Mouse (Mus musculus) bone marrow, adult 2 months (tissue): ENCODE data around the gene Ethe1.

Experiments
- CTCF ChIP-seq: fragments of 200-500 bp; IDR thresholded peaks from 2 replicates; pipeline ENCODE4 v1.5.1; 2011; ENCODE audit warnings: low read length, control low read depth; ENCODE audit not compliant: control insufficient read depth, insufficient read depth
- POLR2A ChIP-seq: fragments of 200-500 bp; IDR thresholded peaks from 2 replicates; pipeline ENCODE4 v1.6.1; 2011; ENCODE audit warnings: low read depth, mild to moderate bottlenecking, control low read depth, low read length, borderline replicate concordance; ENCODE audit not compliant: control insufficient read depth

DNA sequence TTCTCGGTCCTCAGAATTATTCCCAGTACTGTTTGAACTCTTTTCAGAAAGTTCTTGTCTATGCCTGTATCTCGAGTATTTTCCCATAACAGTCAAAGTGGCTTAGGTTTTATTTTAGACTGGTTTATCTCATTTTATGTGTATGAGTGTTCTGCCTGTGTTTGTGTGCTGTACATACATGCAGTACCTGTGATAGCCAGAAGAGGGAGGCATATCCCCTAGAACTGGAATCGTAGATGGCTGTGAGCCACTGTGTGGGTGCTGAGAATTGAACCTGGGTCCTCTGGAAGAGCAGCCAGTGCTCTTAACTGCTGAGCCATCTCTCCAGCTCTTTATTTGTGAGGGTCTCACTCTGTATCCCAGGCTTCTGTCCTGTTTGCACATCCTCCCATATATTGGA is 33.9 kb downstream of the Ethe1 start:
- no peak for TF ChIP-seq CTCF
- TF ChIP-seq POLR2A, result no peak
